Mouse (Mus musculus): Measurements from ENCODE around the gene Wars.

- peak; percentile 56 for TF ChIP-seq POLR2A (IDR thresholded peaks at IDR 0.05; ENCODE audit: low read depth, low read length)
- no peak for TF ChIP-seq CTCF (IDR thresholded peaks at IDR 0.05; ENCODE audit: borderline replicate concordance, insufficient read depth, low read length)
These were observed 822 bp downstream of the Wars start, which contains the start of gene Wdr25 for GRCm38 (mm10) chr12:108892989-108893714.
